Mouse (Mus musculus) MEL (cell line): ENCODE measurements around the gene Slc16a3.

Experiments
- BHLHE40 ChIP-seq: IDR thresholded peaks from 2 replicates; pipeline ENCODE4 v1.6.1; 2012; ENCODE audit warnings: low read depth, mild to moderate bottlenecking, inconsistent platforms, low read length, improper control_type of control experiment, borderline replicate concordance
- CTCF ChIP-seq, 3 experiments: IDR thresholded peaks in 2 of 3; conservative IDR thresholded peaks in 1 of 3; 2 replicates each; pipeline ENCODE4 v1.5.1; 2011 to 2012; ENCODE audit warnings: low read length in 3 of 3, low read depth in 2 of 3, mild to moderate bottlenecking in 2 of 3, improper control_type of control experiment in 1 of 3, inconsistent platforms in 1 of 3, mixed read lengths in 1 of 3, moderate library complexity in 1 of 3; ENCODE audit not compliant: control insufficient read depth in 1 of 3, insufficient read depth in 1 of 3, poor library complexity in 1 of 3, severe bottlenecking in 1 of 3
- E2F4 ChIP-seq: IDR thresholded peaks from 2 replicates; pipeline ENCODE4 v1.6.1; 2011; ENCODE audit warnings: low read depth, low read length, improper control_type of control experiment, borderline replicate concordance
- KAT2A ChIP-seq: conservative IDR thresholded peaks from 2 replicates; pipeline ENCODE4 v1.6.1; 2012; ENCODE audit warnings: low read depth, low read length, improper control_type of control experiment, inconsistent platforms
- MAZ ChIP-seq: IDR thresholded peaks from 2 replicates; pipeline ENCODE4 v1.6.1; 2012; ENCODE audit warnings: low read depth, mild to moderate bottlenecking, inconsistent platforms, low read length, improper control_type of control experiment
- POLR2A ChIP-seq, 2 experiments: IDR thresholded peaks; 2 replicates each; pipeline ENCODE4 v1.6.1; 2011 to 2012; ENCODE audit warnings: low read length in 2 of 2, mild to moderate bottlenecking in 2 of 2, control low read depth in 1 of 2, improper control_type of control experiment in 1 of 2, low read depth in 1 of 2, moderate library complexity in 1 of 2; ENCODE audit not compliant: control insufficient read depth in 1 of 2, insufficient read depth in 1 of 2, poor library complexity in 1 of 2
- TAL1 ChIP-seq: IDR thresholded peaks from 2 replicates; pipeline ENCODE4 v1.6.1; 2012; ENCODE audit warnings: mild to moderate bottlenecking, inconsistent platforms, low read length, moderate library complexity, mixed read lengths
- TCF12 ChIP-seq: IDR thresholded peaks from 2 replicates; pipeline ENCODE4 v1.6.1; 2014; ENCODE audit warnings: low read depth, mild to moderate bottlenecking, inconsistent platforms, low read length, improper control_type of control experiment, moderate library complexity
- ZC3H11A ChIP-seq: IDR thresholded peaks from 2 replicates; pipeline ENCODE4 v1.6.1; 2012; ENCODE audit warnings: low read depth, mild to moderate bottlenecking, inconsistent platforms, low read length, improper control_type of control experiment
- ZMIZ1 ChIP-seq: IDR thresholded peaks from 2 replicates; pipeline ENCODE4 v1.6.1; 2012; ENCODE audit warnings: low read depth, mild to moderate bottlenecking, inconsistent platforms, low read length, improper control_type of control experiment, moderate library complexity

- no peak for TF ChIP-seq CTCF (IDR thresholded peaks at IDR 0.05 in 2 of 3, conservative IDR thresholded peaks at IDR 0.05 in 1 of 3; ENCODE audit: control insufficient read depth in 1 of 3, insufficient read depth in 1 of 3, low read depth in 2 of 3, low read length in 3 of 3, poor library complexity in 1 of 3, severe bottlenecking in 1 of 3)
- TF ChIP-seq TAL1 = no peak
- no peak for TF ChIP-seq BHLHE40
- TF ChIP-seq E2F4 = no peak
- TF ChIP-seq ZC3H11A = no peak
- no peak for TF ChIP-seq MAZ
- no peak; the same call in none of the 2 replicates for TF ChIP-seq ZMIZ1
- TF ChIP-seq TCF12 = no peak
- no peak; a peak in 1 of 4 replicates for TF ChIP-seq POLR2A (IDR thresholded peaks at IDR 0.05; ENCODE audit: control insufficient read depth in 1 of 2, insufficient read depth in 1 of 2, low read depth in 1 of 2, low read length in 2 of 2, poor library complexity in 1 of 2)
- TF ChIP-seq KAT2A = no peak
Observed at GRCm38 (mm10) chr11:120959066-120959465, 10.8 kb downstream of the Slc16a3 start.
